Mouse (Mus musculus) ES-Bruce4 (cell line): ENCODE results near the gene Tmem120b.

ENCODE experiments used
- CTCF ChIP-seq: IDR thresholded peaks from one replicate; pipeline ENCODE4 v1.8.1; 2011; ENCODE audit warnings: low read depth, low read length
- POLR2A ChIP-seq: IDR thresholded peaks from one replicate; pipeline ENCODE4 v1.8.1; 2011; ENCODE audit warnings: low read length; ENCODE audit not compliant: insufficient read depth

DNA sequence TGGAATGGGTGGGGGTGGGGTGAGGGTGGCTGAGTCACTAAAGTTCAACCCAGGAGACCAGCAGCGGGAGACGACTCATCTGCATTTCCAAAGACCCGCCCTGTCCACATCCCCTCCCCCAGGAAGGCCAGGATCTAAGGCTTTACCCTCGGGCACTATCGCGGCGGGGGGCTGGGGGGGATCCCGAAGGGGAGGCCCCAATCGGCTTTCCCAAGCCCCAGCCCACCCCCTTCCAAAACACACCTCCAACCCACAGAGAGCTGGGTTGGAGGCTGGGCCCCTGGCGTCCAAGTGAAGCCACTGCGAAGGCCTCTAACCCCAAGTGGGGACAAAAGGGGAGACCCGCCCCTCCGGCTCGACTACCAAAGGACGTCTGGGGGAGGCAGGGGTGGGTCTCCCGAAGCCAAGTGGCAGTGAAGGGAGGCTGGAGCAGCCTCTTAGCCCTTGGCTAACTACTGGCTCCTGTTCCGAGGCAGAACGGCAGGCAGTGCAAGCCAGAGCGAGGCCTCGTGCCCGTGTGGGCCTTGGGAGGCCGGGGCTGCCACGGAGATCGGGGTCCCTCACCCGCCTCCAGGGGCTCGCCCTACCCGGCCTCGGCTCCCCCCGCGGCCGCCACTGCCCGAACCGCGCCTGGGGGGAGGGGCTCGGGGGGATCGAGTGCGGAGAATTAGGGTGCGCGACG lies 70.2 kb downstream of the Tmem120b start:
- TF ChIP-seq CTCF, result no peak
- TF ChIP-seq POLR2A, result peak; percentile 76
